Mouse (Mus musculus) brain, embryonic 18.5 days (tissue): ENCODE data around the gene Dse.

Experiments
- DNase-seq: peaks from one replicate; pipeline ENCODE4 v3.0.0-alpha.2; 2012; ENCODE audit warnings: low read depth, low spot score

Dse gene

GRCm38 (mm10) chr10:34198574-34198973 lies 8.9 kb downstream of the Dse start:
- DNase-seq: no peak

GRCm38 (mm10) chr10:34198061-34198460 lies 9.5 kb downstream of the Dse start:
- DNase-seq: no peak

GRCm38 (mm10) chr10:34197269-34197668 lies 10.2 kb downstream of the Dse start:
- DNase-seq: no peak

GRCm38 (mm10) chr10:34194957-34195356 lies 12.6 kb downstream of the Dse start:
- no peak for DNase-seq

GRCm38 (mm10) chr10:34194503-34194902 lies 13.0 kb downstream of the Dse start:
- no peak for DNase-seq

GRCm38 (mm10) chr10:34186571-34187260 lies 20.8 kb downstream of the Dse start:
- no peak for DNase-seq

GRCm38 (mm10) chr10:34185556-34185955 lies 22.0 kb downstream of the Dse start:
- no peak for DNase-seq

GRCm38 (mm10) chr10:34184956-34185355 lies 22.6 kb downstream of the Dse start:
- DNase-seq: no peak

GRCm38 (mm10) chr10:34183731-34184130 lies 23.8 kb downstream of the Dse start:
- DNase-seq: no peak

- DNase-seq: no peak
Measured at GRCm38 (mm10) chr10:34175870-34176606, 31.5 kb downstream of the Dse start.

GRCm38 (mm10) chr10:34172663-34173282 lies 34.7 kb downstream of the Dse start:
- DNase-seq: no peak

- no peak for DNase-seq
Measured at GRCm38 (mm10) chr10:34171660-34172059, 35.9 kb downstream of the Dse start.

GRCm38 (mm10) chr10:34171191-34171590 lies 36.3 kb downstream of the Dse start:
- no peak for DNase-seq

GRCm38 (mm10) chr10:34166971-34167370 lies 40.5 kb downstream of the Dse start:
- no peak for DNase-seq

- DNase-seq: no peak
Measured at GRCm38 (mm10) chr10:34155796-34156554, 51.5 kb downstream of the Dse start.

- DNase-seq: no peak
Measured at GRCm38 (mm10) chr10:34151827-34152226, 55.7 kb downstream of the Dse start.

GRCm38 (mm10) chr10:34150454-34150853 lies 57.1 kb downstream of the Dse start:
- DNase-seq: no peak

- DNase-seq: no peak
Measured at GRCm38 (mm10) chr10:34149772-34150171, 57.7 kb downstream of the Dse start.

- DNase-seq: no peak
Measured at GRCm38 (mm10) chr10:34141693-34142092, 65.8 kb downstream of the Dse start.

GRCm38 (mm10) chr10:34139768-34140167 lies 67.7 kb downstream of the Dse start:
- no peak for DNase-seq

- no peak for DNase-seq
Measured at GRCm38 (mm10) chr10:34138027-34138426, 69.5 kb downstream of the Dse start.

- DNase-seq: no peak
Measured at GRCm38 (mm10) chr10:34136432-34136831, 71.1 kb downstream of the Dse start.
